Comparison of ENCODE assay signal across 9 mouse cellular contexts in the genomic region with DNA sequence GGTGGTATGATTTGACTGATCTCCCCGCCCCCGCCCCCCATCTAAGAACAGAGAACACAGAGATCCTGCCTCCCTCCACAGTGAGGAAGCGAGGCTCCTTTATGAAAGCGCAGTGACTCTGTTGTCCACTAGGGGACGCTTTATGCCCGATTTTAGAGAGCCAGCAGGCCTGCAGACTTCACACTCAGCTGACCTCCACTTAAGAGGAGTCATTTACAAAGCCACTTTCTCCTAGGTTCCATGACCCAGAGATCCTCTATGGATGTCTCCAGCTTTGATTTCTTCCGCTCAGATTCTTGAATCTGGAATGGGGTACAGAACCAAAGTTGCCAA. TPM values are rescaled to one million over a fixed set of nuclear protein-coding genes. Genes with fewer than 3 reads are reported as not detected.
DNase-seq lines count a peak whose midpoint lies in the region; ATAC-seq lines count a peak whose summit lies in the region.
"Had no signal": no experiment of that assay in that cellular context is flagged by ENCODE, and none has a peak within 500 bp of the region (broad histone marks: within the 10 kb centered on the region; RNA-seq: fewer than 3 reads in every experiment).

No protein-coding gene starts in this region.

- H3K36me3 ChIP-seq in forebrain, embryonic 16.5 days (ENCODE audit: control insufficient read depth, insufficient read depth): no peaks in the 10 kb centered on the region
- no peaks in the 10 kb centered on the region for H3K36me3 ChIP-seq in hindbrain, embryonic 12.5 days
- H3K36me3 ChIP-seq: limb, embryonic 15.5 days had no signal

- 7% methylated on average over 7 of the region's 7 CpGs for WGBS in forebrain, embryonic 16.5 days
- 3% methylated on average over 7 of the region's 7 CpGs for WGBS in hindbrain, embryonic 12.5 days

- peak; percentile 91 for DNase-seq in NIH3T3 (ENCODE audit: low read depth)
- DNase-seq in c-Kit-positive CD71-positive TER-119-positive erythroid progenitor cells, embryonic 14.5 days (ENCODE audit: low spot score): peak; percentile 69
- DNase-seq in layer of hippocampus, postnatal 14 days (ENCODE audit: low spot score in 2 of 2): peak; percentile 80 to 81
- DNase-seq in right cerebral cortex, adult 18-20 months: peak; percentile 64
- DNase-seq in urinary bladder, postnatal 36 days (ENCODE audit: low spot score in 2 of 2): peak; percentile 76 to 81

- H3K4me3 ChIP-seq in forebrain, embryonic 16.5 days (replicated peaks; ENCODE audit: low read length): no peak overlapping the region
- no peak overlapping the region for H3K4me3 ChIP-seq in hindbrain, embryonic 12.5 days
- H3K4me3 ChIP-seq: limb, embryonic 15.5 days had no signal

- H3K4me1 ChIP-seq in forebrain, embryonic 16.5 days (replicated peaks; ENCODE audit: control insufficient read depth, insufficient read depth, low read length): peaks cover 17% of the 10 kb centered on the region
- no peaks in the 10 kb centered on the region for H3K4me1 ChIP-seq in hindbrain, embryonic 12.5 days

- H3K27me3 ChIP-seq in forebrain, embryonic 16.5 days (replicated peaks; ENCODE audit: control insufficient read depth, insufficient read depth, low read length): no peaks in the 10 kb centered on the region
- H3K27me3 ChIP-seq in hindbrain, embryonic 12.5 days: no peaks in the 10 kb centered on the region
- H3K27me3 ChIP-seq: limb, embryonic 15.5 days had no signal

- no peak overlapping the region for H3K27ac ChIP-seq in forebrain, embryonic 16.5 days (ENCODE audit: low read length)
- no peak overlapping the region for H3K27ac ChIP-seq in hindbrain, embryonic 12.5 days

- peak; percentile 36 for ATAC-seq in forebrain, embryonic 16.5 days
- peak; percentile 63; the same call in 1 of the 2 replicates for ATAC-seq in hindbrain, embryonic 12.5 days (ENCODE audit: low FRiP score)
- peak; percentile 91 for ATAC-seq in megakaryocyte, adult 5-6 weeks (ENCODE audit: poor library complexity, severe bottlenecking)

- H3K9me3 ChIP-seq in forebrain, embryonic 16.5 days (ENCODE audit: control insufficient read depth, low read length): no peaks in the 10 kb centered on the region
- no peaks in the 10 kb centered on the region for H3K9me3 ChIP-seq in hindbrain, embryonic 12.5 days (replicated peaks)
- H3K9me3 ChIP-seq: limb, embryonic 15.5 days had no signal

- H3K4me2 ChIP-seq in forebrain, embryonic 16.5 days (ENCODE audit: low read length): no peak overlapping the region
- H3K4me2 ChIP-seq in hindbrain, embryonic 12.5 days (replicated peaks): no peak overlapping the region
- H3K4me2 ChIP-seq: limb, embryonic 15.5 days had no signal

- H3K9ac ChIP-seq in forebrain, embryonic 16.5 days (replicated peaks; ENCODE audit: low read depth, low read length): no peak overlapping the region
- H3K9ac ChIP-seq in hindbrain, embryonic 12.5 days: no peak overlapping the region
- H3K9ac ChIP-seq: limb, embryonic 15.5 days had no signal

RNA-seq across cellular contexts. Expression of gene Camk2g, which starts 9.7 kb away (rescaled TPM):
- 123 and 127 TPM in 2 replicates for polyA plus RNA-seq in forebrain, embryonic 16.5 days (2015; fragmentation: Nextera tagmentation; extraction: Ambion mirVana)
- 72.8 and 75.5 TPM in 2 replicates for polyA plus RNA-seq in hindbrain, embryonic 12.5 days (2016; fragmentation: Nextera tagmentation; extraction: Ambion mirVana)
- total RNA-seq in layer of hippocampus, postnatal 14 days (2021): 100 to 1,000 TPM; 186 to 188 TPM
- total RNA-seq in megakaryocyte, adult 5-6 weeks (2015): 24.0 and 24.3 TPM in 2 replicates
- 50.1 and 61.1 TPM in 2 replicates for total RNA-seq in megakaryocyte, adult 5-6 weeks (2017)

RNA-seq across cellular contexts. Expression of gene Plau, which starts 32.9 kb away (rescaled TPM):
- polyA plus RNA-seq in forebrain, embryonic 16.5 days (2015; fragmentation: Nextera tagmentation; extraction: Ambion mirVana): 0.33 and 0.50 TPM in 2 replicates
- 0.46 and 0.76 TPM in 2 replicates for polyA plus RNA-seq in hindbrain, embryonic 12.5 days (2016; fragmentation: Nextera tagmentation; extraction: Ambion mirVana)
- total RNA-seq in layer of hippocampus, postnatal 14 days (2021): 1 to 10 TPM; 3.7 to 4.6 TPM
- total RNA-seq in megakaryocyte, adult 5-6 weeks (2015): 7.0 and 9.5 TPM in 2 replicates
- total RNA-seq in megakaryocyte, adult 5-6 weeks (2017): 16.8 and 17.1 TPM in 2 replicates

Comparison
In these comparisons a context has a peak if more than half of its experiments do, and no peak if none do; other contexts are left out.
1. ATAC-seq: peak in every context shown above with its lines; median percentile 91 in megakaryocyte, adult 5-6 weeks; 63 in hindbrain, embryonic 12.5 days; 36 in forebrain, embryonic 16.5 days.